In genomic region chr15:25622200-25622866, GRCm38 (mm10) we compare ENCODE assay signal across 8 mouse cellular contexts. TPM values are rescaled to one million over a fixed set of nuclear protein-coding genes. Genes with fewer than 3 reads are reported as not detected.
DNase-seq lines count a peak whose midpoint lies in the region; ATAC-seq lines count a peak whose summit lies in the region.

Myo10 (plus strand) TSS chr15:25622525.

- no peaks in the 10 kb centered on the region for H3K9me3 ChIP-seq in hindbrain, embryonic 14.5 days (ENCODE audit: control insufficient read depth, low read length)

- H3K27me3 ChIP-seq in hindbrain, embryonic 14.5 days (ENCODE audit: control insufficient read depth, insufficient read depth, low read length): 0 out of 2 replicates have a peak, but pooled peaks cover 11% of the 10 kb centered on the region

- no peaks in the 10 kb centered on the region for H3K36me3 ChIP-seq in hindbrain, embryonic 14.5 days (replicated peaks; ENCODE audit: control insufficient read depth, insufficient read depth)

- ATAC-seq in hindbrain, embryonic 14.5 days (ENCODE audit: low FRiP score): peak; percentile 94

- H3K9ac ChIP-seq in hindbrain, embryonic 14.5 days: peak within 1 kb of the TSS; percentile 63

- peak within 1 kb of the TSS; percentile 2; the same call in 1 of the 2 replicates for H3K27ac ChIP-seq in hindbrain, embryonic 14.5 days

- H3K4me2 ChIP-seq in hindbrain, embryonic 14.5 days (replicated peaks): peak within 1 kb of the TSS; percentile 86

- H3K4me3 ChIP-seq in hindbrain, embryonic 14.5 days (replicated peaks; ENCODE audit: low read length): peak within 1 kb of the TSS; percentile 56

- 0 out of 2 replicates have a peak, but pooled peaks cover 4% of the 10 kb centered on the region for H3K4me1 ChIP-seq in hindbrain, embryonic 14.5 days (replicated peaks; ENCODE audit: control insufficient read depth, insufficient read depth, low read length)

- WGBS in hindbrain, embryonic 14.5 days: under 1% methylated on average over 53 of the region's 53 CpGs

- peak; percentile 100 for DNase-seq in ZHBTc4 (ENCODE audit: low read depth, low spot score)
- DNase-seq in cerebellum, postnatal 4 days (ENCODE audit: low spot score in 2 of 2): peak; percentile 96 to 99
- DNase-seq in frontal cortex, postnatal 36 days (ENCODE audit: low spot score in 2 of 2): peak; percentile 87 to 90
- DNase-seq in hindbrain, embryonic 14.5 days (ENCODE audit: low spot score): peak; percentile 94
- DNase-seq in layer of hippocampus, postnatal 25 days (ENCODE audit: extremely low spot score in 1 of 2, low spot score in 1 of 2): peak; percentile 72 to 78
- peak; percentile 100 for DNase-seq in lung, postnatal 14 days
- peak; percentile 100 for DNase-seq in ovary, postnatal 36 days (ENCODE audit: low spot score)
- peak; percentile 100 for DNase-seq in thymus, postnatal 14 days

RNA-seq across cellular contexts. Expression of gene Myo10, which starts in this region (rescaled TPM):
- 24.4 and 29.4 TPM in 2 replicates for polyA plus RNA-seq in hindbrain, embryonic 14.5 days (2014; fragmentation: Nextera tagmentation; extraction: Ambion mirVana)
- total RNA-seq in layer of hippocampus, postnatal 25 days (2021): 10 to 100 TPM; 49.1 to 55.9 TPM

Comparison
In these comparisons a context has a peak if more than half of its experiments do, and no peak if none do; other contexts are left out.
1. Peak in every context shown above with its lines: DNase-seq, ATAC-seq, H3K4me3 ChIP-seq and H3K27ac ChIP-seq.